Mouse (Mus musculus) thymus, adult 18-20 months (tissue): ENCODE data around the gene Slco3a1.

Experiments used
- DNase-seq, 2 experiments: peaks; one replicate each; pipeline ENCODE4 v3.0.0; 2022; ENCODE audit warnings: mixed read lengths in 2 of 2

Gene Slco3a1

GRCm38 (mm10) chr7:74484024-74484385 is 70.6 kb downstream of the Slco3a1 start:
- no peak for DNase-seq

- DNase-seq = no peak
Observed at GRCm38 (mm10) chr7:74483294-74484023, 71.1 kb downstream of the Slco3a1 start.

DNA sequence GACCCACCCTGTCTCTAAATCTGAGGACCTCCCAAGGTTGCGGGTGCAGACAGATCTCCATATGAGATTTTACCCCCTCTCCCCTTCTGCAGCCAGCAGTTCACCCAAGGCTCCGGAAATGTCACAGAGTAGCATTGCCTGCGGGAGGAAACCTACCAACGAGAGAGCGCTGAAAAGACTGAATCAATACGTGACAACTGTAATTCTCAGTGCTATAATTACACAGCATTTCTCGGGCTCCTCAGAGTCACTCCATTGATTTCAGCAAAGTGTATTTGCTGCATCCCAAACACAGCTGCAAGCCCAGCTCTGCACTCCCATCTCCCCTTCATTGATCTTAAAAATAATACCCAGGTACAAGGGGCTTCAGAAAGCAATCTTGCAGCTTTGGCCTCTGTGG is 82.8 kb downstream of the Slco3a1 start:
- no peak for DNase-seq

- DNase-seq = no peak
Observed at GRCm38 (mm10) chr7:74466886-74467285, 87.7 kb downstream of the Slco3a1 start.

DNA sequence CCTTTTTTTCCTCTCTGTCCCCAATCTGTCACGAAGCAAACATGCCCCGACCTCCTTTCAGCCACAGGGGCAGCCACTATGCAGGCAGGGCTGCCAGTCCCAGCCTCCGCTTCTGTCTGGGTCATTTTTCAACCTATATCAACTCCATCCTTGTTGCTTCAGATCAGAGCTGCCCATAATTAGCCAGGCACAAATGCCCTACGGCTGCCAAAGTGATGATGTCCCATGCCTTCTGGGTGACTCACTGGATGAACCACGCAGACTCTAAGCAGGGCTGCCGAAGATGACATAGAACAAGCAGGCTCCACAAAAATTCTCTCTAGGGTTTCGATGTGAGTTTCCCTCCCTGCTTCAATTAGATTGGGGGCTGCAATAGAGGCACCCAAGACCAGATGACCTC is 89.9 kb downstream of the Slco3a1 start:
- no peak for DNase-seq

GRCm38 (mm10) chr7:74462451-74462850 is 92.1 kb downstream of the Slco3a1 start:
- no peak for DNase-seq

DNA sequence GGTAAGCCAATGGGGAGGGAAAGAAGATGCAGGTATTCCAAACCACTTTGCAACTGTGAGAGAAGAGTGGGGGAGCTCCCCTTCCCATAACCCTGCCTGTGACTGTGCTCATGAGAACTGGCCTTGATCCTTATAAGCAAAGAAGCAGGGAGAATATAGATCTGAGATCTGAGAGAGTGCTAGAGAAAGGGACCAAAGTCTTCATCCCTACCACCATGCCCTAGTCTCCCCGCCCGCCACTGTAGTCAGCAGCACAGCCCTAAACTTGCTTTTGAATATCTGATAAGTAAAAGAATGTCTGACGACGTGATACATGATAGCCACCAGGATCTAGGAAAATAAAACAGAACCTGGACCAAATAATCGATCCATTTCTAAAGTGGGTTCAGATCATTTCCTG is 92.8 kb downstream of the Slco3a1 start:
- no peak for DNase-seq

DNA sequence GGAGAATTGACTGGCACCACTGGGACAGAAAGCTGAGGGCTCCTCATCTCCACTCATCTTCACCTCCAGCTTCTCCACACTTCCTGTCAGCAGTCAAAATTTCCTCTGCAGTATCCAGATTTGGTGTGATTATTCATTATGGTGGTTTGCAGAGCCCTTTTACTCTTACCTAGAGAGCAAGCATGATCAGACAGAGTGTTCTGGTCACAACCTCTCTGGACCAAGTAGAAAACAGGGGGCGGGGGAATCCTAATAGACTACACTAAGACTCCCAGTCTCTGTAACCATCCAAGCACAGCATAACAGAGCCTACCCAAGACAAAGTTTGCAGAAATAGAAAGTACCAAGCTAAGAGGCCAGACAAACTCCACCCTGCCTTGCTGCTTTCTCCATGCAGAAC is 93.4 kb downstream of the Slco3a1 start:
- no peak for DNase-seq

DNA sequence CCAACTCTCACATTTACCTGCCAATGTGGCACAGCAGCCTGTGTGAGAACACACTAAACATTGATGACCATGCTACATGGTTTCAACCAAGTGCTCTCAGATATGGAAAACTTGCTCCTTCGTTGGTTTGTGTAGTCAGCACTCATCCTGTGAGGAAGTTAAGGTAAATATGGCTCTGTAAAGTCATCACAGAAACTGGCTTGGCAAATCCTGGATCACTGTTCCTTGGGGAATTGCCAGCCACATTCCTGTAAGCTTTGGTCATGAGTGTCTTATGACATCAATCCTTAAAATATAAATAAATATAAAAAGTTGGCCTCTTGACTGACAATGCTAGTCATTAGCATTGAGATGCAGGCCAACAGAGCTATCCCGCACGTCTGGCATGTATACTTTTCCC is 94.8 kb downstream of the Slco3a1 start:
- no peak for DNase-seq

- DNase-seq = no peak
Observed at GRCm38 (mm10) chr7:74459277-74459676, 95.3 kb downstream of the Slco3a1 start.

GRCm38 (mm10) chr7:74458475-74459221 is 95.9 kb downstream of the Slco3a1 start:
- no peak for DNase-seq

DNA sequence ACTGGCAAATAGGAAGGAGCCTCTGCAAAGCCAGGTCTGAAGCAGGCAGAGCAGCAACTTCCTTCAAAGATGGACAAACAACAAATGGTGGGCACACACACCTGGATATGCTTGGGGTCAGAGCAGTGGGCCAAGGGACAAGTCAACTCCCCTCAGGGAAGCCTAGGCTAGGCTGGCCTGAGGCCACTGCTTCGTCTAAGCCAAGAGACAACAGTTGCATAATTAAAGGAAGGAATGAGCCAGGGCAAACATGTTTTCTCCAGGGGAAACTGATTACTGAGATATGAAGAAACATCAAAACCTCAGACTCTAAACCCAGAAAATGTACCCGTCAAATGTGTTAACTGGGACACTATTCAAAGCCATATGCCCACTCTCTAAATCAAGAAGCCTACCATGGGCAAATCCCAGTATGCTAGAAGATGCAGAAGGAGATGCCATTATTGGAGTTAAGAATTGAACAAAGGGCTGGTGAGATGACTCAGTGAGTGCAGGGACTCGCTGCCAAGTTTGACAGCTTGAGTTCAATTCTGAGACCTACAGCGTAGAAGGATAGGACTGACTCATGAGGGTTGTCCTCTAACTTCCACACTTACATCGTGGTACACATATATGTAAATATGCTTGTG is 97.1 kb downstream of the Slco3a1 start:
- DNase-seq = no peak

GRCm38 (mm10) chr7:74456781-74457180 is 97.8 kb downstream of the Slco3a1 start:
- DNase-seq = no peak

DNA sequence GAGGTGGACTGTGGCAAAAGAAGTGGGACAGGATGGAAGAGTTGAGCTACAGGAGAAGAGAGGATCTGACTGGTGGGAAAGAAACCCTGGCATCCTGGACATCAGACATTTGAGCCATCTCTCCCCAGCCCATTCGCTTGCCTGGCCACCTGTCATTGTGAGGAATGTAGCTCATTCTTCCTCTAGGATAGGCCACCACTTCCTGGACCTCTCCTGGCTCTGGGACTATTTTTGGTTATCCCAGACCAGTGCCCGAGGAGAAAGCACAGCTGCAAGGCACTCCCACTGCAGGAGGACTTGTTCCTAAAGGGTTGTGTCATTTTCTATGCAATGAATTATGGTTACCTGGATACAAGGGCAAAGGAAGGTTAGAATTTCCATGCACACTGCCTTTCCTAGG is 103.5 kb downstream of the Slco3a1 start:
- no peak for DNase-seq

GRCm38 (mm10) chr7:74449802-74450201 is 104.8 kb downstream of the Slco3a1 start:
- DNase-seq = no peak

DNA sequence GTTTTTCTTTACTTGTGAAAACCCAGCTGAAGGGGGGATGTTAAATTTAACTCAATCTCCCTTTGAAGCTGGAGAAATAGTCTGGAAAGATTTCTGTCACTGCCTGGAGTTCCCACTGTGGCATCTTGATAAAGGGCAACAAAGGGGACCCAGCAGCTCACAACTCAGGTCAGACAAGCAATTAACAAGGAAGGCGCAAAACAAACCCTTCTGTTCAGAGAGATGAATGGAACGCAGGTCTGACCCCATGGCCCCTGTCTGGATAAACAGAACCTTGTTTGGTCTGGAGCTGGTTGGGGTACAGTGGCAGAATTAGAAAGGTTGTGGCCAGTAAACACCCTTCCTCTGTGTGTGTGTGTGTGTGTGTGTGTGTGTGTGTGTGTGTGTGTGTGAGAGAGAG is 106.8 kb downstream of the Slco3a1 start:
- no peak for DNase-seq

GRCm38 (mm10) chr7:74445148-74445547 is 109.4 kb downstream of the Slco3a1 start:
- DNase-seq = no peak

DNA sequence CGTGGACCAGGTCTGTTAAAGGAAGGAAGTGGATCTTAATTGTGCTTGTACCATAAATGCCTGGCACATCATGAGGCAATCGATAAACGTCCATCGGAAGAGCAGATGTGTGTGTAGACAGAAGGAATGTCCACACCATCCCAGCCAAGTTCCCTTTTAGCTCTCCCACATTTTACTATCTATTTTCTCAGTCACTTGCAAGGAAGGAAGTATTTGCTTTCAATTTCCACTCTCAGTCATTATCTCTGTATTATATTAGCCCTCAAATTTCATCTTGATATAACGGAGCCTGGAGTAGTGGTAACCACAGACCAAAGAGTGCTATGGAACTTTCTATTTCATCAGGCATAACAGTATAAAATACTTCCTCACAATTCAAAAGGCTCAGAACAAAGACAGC is 112.2 kb downstream of the Slco3a1 start:
- no peak for DNase-seq

DNA sequence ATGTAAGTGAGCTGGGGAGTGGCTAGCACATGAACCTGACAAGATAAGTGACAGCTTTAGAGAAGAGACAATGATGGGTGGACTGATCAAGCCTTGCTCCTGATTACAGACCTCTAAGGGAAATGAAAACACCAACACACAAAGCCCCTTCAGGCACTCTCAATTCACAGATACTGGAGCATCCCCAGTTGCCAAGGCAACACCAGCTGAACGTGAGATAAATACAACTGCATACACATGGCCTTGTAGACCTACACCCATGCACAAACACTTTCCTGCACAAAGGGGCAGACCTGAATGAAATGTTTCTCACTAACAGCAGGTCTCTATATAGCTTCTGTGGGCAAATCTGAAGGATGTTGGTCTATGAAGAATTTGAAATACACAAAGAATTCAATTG is 117.0 kb downstream of the Slco3a1 start:
- no peak for DNase-seq

DNA sequence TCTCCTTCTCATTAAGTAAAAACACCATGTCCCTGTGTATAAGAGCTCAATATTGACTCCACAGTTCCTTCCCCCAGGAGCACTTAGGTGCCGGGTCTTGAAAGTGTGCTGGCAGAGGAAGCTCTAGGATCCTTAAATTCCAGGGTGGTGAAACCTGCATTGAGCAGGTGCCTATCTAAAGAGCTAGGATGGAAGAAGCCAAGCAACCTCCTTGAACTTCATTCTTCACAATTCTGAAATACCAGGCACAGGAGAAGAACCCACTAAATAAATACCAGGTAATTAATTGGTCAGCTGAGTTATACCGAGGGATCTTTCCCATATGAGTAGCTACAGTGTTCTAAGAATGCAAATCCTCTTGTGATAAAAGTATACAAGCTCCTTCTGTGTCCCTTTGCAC is 117.9 kb downstream of the Slco3a1 start:
- DNase-seq = no peak

DNA sequence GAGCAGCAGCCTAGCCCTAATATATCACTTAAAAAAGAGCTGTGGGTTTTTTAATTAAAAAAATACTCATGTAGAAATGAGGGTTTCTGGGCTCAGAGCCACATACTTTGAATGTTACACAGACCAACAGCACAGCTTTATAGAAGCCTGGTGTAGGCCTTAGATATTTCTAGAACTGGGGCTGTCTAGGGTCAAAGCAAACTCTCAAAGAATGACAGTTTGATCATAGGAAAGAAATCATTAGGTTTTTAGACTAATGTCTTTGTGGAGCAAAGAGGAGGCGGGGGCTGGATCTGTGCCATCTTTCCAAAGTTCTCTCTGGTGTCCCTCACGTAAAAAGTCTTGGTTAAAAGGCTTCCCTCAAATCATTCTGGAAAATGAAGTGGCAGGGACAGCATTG is 121.6 kb downstream of the Slco3a1 start:
- no peak for DNase-seq

GRCm38 (mm10) chr7:74429252-74429651 is 125.3 kb downstream of the Slco3a1 start:
- no peak for DNase-seq

DNA sequence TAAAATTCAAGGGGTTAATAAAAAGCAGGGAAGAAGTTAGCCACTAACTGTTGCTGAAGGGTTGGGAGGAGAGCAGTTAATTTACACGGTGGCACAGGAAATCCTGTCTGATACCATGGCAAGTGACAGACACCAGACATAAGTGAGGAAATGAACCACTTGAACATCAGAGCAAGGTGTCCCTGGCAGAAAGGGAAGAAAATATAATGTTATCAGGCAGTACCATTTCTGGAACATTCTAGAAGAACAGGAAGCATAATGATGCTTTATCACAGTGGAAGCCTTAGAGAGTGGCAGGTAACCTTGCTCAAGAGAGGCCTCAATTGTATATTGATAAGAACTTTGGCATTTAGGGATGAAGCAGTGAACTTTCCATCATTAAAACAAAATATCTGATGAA is 127.4 kb downstream of the Slco3a1 start:
- no peak for DNase-seq

DNA sequence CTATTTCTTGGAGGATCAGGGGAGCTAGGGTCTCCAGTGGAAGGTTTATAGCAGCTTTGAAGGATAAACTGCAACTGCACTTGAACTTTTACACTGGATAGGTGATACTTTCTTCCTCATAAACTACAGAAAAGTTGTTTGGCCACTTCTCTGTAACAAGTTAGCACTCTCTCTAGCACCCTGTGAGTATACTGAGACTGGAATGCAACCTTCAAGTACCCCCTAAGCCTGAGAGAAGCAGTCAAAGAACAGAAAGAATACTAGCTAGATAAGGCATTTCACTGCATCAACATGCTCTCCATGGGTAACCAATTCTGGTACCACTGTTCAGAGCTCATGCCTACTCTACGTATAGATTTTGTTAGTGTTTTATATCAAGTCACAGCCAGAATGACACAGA is 128.6 kb downstream of the Slco3a1 start:
- no peak for DNase-seq
